Comparison of ENCODE assay signal across 8 mouse cellular contexts in the genomic region with DNA sequence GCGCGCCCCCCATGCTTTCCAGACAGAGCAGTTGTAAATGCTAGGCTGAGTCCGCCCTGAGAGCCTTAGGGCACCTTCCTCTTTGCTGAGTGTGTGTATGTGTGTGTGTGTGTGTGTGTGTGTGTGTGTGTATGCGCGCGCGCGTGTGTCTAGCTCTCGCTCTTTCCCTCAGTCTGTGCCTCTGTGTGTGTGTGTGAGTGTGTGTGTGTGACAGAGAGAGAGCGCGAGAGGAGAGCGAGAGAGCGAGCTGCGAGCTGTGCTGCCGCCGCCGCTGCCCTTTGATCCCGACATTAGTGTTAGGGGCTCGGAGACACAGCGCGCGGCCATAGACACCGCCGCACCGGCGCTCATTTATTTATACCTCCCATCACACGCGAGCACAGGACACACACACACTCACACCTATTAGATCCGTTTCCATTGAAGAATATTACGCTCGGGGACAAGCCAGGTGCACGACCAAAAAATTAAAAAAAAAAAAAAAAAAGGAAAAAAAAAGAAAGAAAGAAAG. TPM values are rescaled to one million over a fixed set of nuclear protein-coding genes. Genes with fewer than 3 reads are reported as not detected.
DNase-seq lines count a peak whose midpoint lies in the region; ATAC-seq and TF ChIP-seq lines count a peak whose summit lies in the region.

A gene (plus strand): TSS at position 461 of the 511 bp plus-strand sequence.

- H3K27me3 ChIP-seq in forebrain, embryonic 13.5 days = no peaks in the 10 kb centered on the region
- H3K27me3 ChIP-seq in heart, postnatal 0 days (ENCODE audit: control insufficient read depth, insufficient read depth, low read length) = no peaks in the 10 kb centered on the region
- H3K27me3 ChIP-seq in liver, embryonic 16.5 days (ENCODE audit: control insufficient read depth, insufficient read depth, low read depth, low read length) = peaks cover 44% of the 10 kb centered on the region
- no peaks in the 10 kb centered on the region for H3K27me3 ChIP-seq in neural tube, embryonic 12.5 days (replicated peaks)
- H3K27me3 ChIP-seq in stomach, embryonic 16.5 days (ENCODE audit: control insufficient read depth, insufficient read depth, low read length) = no peaks in the 10 kb centered on the region

- H3K9me3 ChIP-seq in forebrain, embryonic 13.5 days (replicated peaks) = no peaks in the 10 kb centered on the region
- no peaks in the 10 kb centered on the region for H3K9me3 ChIP-seq in heart, postnatal 0 days (replicated peaks; ENCODE audit: control insufficient read depth, low read length)
- H3K9me3 ChIP-seq in liver, embryonic 16.5 days (replicated peaks; ENCODE audit: control insufficient read depth, low read length) = no peaks in the 10 kb centered on the region
- no peaks in the 10 kb centered on the region; the same call in 1 of the 2 replicates for H3K9me3 ChIP-seq in neural tube, embryonic 12.5 days
- no peaks in the 10 kb centered on the region for H3K9me3 ChIP-seq in stomach, embryonic 16.5 days (replicated peaks; ENCODE audit: control insufficient read depth, low read length)

- TF ChIP-seq EP300 in heart, postnatal 0 days (IDR thresholded peaks at IDR 0.05; ENCODE audit: low read depth) = 0 out of 2 replicates have a peak, but pooled peaks have one; percentile 28

- peak within 1 kb of the TSS; percentile 98 for H3K9ac ChIP-seq in forebrain, embryonic 13.5 days
- peak within 1 kb of the TSS; percentile 93 for H3K9ac ChIP-seq in heart, postnatal 0 days (replicated peaks; ENCODE audit: low read depth, low read length)
- H3K9ac ChIP-seq in liver, embryonic 16.5 days (ENCODE audit: low read depth, low read length) = peak within 1 kb of the TSS; percentile 71
- H3K9ac ChIP-seq in neural tube, embryonic 12.5 days = peak within 1 kb of the TSS; percentile 99
- peak within 1 kb of the TSS; percentile 100 for H3K9ac ChIP-seq in stomach, embryonic 16.5 days (ENCODE audit: low read length)

- 1% methylated on average over 32 of the region's 32 CpGs for WGBS in forebrain, embryonic 13.5 days
- WGBS in heart, postnatal 0 days = 1% methylated on average over 32 of the region's 32 CpGs
- WGBS in liver, embryonic 16.5 days (ENCODE audit: insufficient replicate concordance) = under 1% methylated on average over 32 of the region's 32 CpGs
- WGBS in neural tube, embryonic 12.5 days = under 1% methylated on average over 32 of the region's 32 CpGs
- WGBS in stomach, embryonic 16.5 days = 0% methylated on average over 32 of the region's 32 CpGs

- peak; percentile 69 for DNase-seq in brain, embryonic 18.5 days (ENCODE audit: low read depth, low spot score)
- DNase-seq in heart, postnatal 0 days (ENCODE audit: low spot score) = peak; percentile 80
- DNase-seq in kidney, postnatal 36 days = peak; percentile 82 to 87

- peak within 1 kb of the TSS; percentile 84 for H3K4me2 ChIP-seq in forebrain, embryonic 13.5 days
- peak within 1 kb of the TSS; percentile 69 for H3K4me2 ChIP-seq in heart, postnatal 0 days (ENCODE audit: low read depth, low read length)
- H3K4me2 ChIP-seq in liver, embryonic 16.5 days (ENCODE audit: low read depth, low read length) = peak within 1 kb of the TSS; percentile 68
- H3K4me2 ChIP-seq in neural tube, embryonic 12.5 days (replicated peaks) = peak within 1 kb of the TSS; percentile 87
- peak within 1 kb of the TSS; percentile 63 for H3K4me2 ChIP-seq in stomach, embryonic 16.5 days (ENCODE audit: low read depth, low read length)

- H3K4me1 ChIP-seq in forebrain, embryonic 13.5 days = peaks cover 25% of the 10 kb centered on the region
- peaks cover 15% of the 10 kb centered on the region for H3K4me1 ChIP-seq in heart, postnatal 0 days (ENCODE audit: control insufficient read depth, insufficient read depth)
- no peaks in the 10 kb centered on the region; the same call in 1 of the 2 replicates for H3K4me1 ChIP-seq in liver, embryonic 16.5 days (ENCODE audit: control insufficient read depth, low read depth, low read length)
- peaks cover 20% of the 10 kb centered on the region for H3K4me1 ChIP-seq in neural tube, embryonic 12.5 days
- peaks cover 20% of the 10 kb centered on the region for H3K4me1 ChIP-seq in stomach, embryonic 16.5 days (ENCODE audit: control insufficient read depth, insufficient read depth, low read length)

- peak; percentile 60 for ATAC-seq in CD4-positive, CD25-positive, alpha-beta regulatory T cell, adult 4 months
- ATAC-seq in forebrain, embryonic 13.5 days = peak; percentile 73
- peak; percentile 26 for ATAC-seq in heart, postnatal 0 days (ENCODE audit: insufficient read depth, low read depth)
- peak; percentile 60 for ATAC-seq in liver, embryonic 16.5 days (ENCODE audit: low read depth)
- peak; percentile 52 for ATAC-seq in neural tube, embryonic 12.5 days (ENCODE audit: low FRiP score, low read depth)
- peak; percentile 59 for ATAC-seq in stomach, embryonic 16.5 days (ENCODE audit: insufficient read depth, low FRiP score)

- no peak for TF ChIP-seq CTCF in heart, postnatal 0 days (IDR thresholded peaks at IDR 0.05; ENCODE audit: low read depth)

- peak within 1 kb of the TSS; percentile 98 for H3K27ac ChIP-seq in forebrain, embryonic 13.5 days
- peak within 1 kb of the TSS; percentile 100 for H3K27ac ChIP-seq in heart, postnatal 0 days (ENCODE audit: low read depth)
- peak within 1 kb of the TSS; percentile 84 for H3K27ac ChIP-seq in liver, embryonic 16.5 days (ENCODE audit: low read length)
- H3K27ac ChIP-seq in neural tube, embryonic 12.5 days = peak within 1 kb of the TSS; percentile 99
- peak within 1 kb of the TSS; percentile 100 for H3K27ac ChIP-seq in stomach, embryonic 16.5 days (ENCODE audit: low read length)

- no peaks in the 10 kb centered on the region for H3K36me3 ChIP-seq in forebrain, embryonic 13.5 days (ENCODE audit: poor library complexity, severe bottlenecking)
- H3K36me3 ChIP-seq in heart, postnatal 0 days (replicated peaks; ENCODE audit: control insufficient read depth, insufficient read depth, low read length) = no peaks in the 10 kb centered on the region
- no peaks in the 10 kb centered on the region for H3K36me3 ChIP-seq in liver, embryonic 16.5 days (ENCODE audit: control insufficient read depth, insufficient read depth)
- H3K36me3 ChIP-seq in neural tube, embryonic 12.5 days = no peaks in the 10 kb centered on the region
- H3K36me3 ChIP-seq in stomach, embryonic 16.5 days (ENCODE audit: control insufficient read depth, insufficient read depth, low read length) = no peaks in the 10 kb centered on the region

- H3K4me3 ChIP-seq in forebrain, embryonic 13.5 days = peak within 1 kb of the TSS; percentile 93
- peak within 1 kb of the TSS; percentile 89 for H3K4me3 ChIP-seq in heart, postnatal 0 days (ENCODE audit: low read depth, low read length)
- peak within 1 kb of the TSS; percentile 67 for H3K4me3 ChIP-seq in liver, embryonic 16.5 days (ENCODE audit: low read depth, low read length)
- peak within 1 kb of the TSS; percentile 96 for H3K4me3 ChIP-seq in neural tube, embryonic 12.5 days
- peak within 1 kb of the TSS; percentile 63 for H3K4me3 ChIP-seq in stomach, embryonic 16.5 days (replicated peaks; ENCODE audit: low read length)

RNA-seq across cellular contexts. Expression of the gene that starts here (rescaled TPM):
- 1 to 10 TPM; 4.5 to 6.7 TPM for polyA plus RNA-seq in CD4-positive, CD25-positive, alpha-beta regulatory T cell, adult 4 months (2017; shearing (Covaris generic))
- polyA plus RNA-seq in forebrain, embryonic 13.5 days (2015; fragmentation: Nextera tagmentation; extraction: Ambion mirVana) = 10.2 and 10.3 TPM in 2 replicates
- 22.7 and 25.2 TPM in 2 replicates for total RNA-seq in heart, postnatal 0 days (2014; rRNA removed; ENCODE audit: low replicate concordance)
- polyA plus RNA-seq in heart, postnatal 0 days (2015; fragmentation: Nextera tagmentation; extraction: Ambion mirVana) = 4.2 and 4.8 TPM in 2 replicates
- 0.65 and 0.66 TPM in 2 replicates for polyA plus RNA-seq in liver, embryonic 16.5 days (2015; fragmentation: Nextera tagmentation; extraction: Ambion mirVana)
- 11.4 TPM in 2 replicates for polyA plus RNA-seq in neural tube, embryonic 12.5 days (2016; fragmentation: Nextera tagmentation; extraction: Ambion mirVana)
- 7.6 and 7.8 TPM in 2 replicates for polyA plus RNA-seq in stomach, embryonic 16.5 days (2015; fragmentation: Nextera tagmentation; extraction: Ambion mirVana)

Comparison
In these comparisons a context has a peak if more than half of its experiments do, and no peak if none do; other contexts are left out.
1. Peak in every context shown above with its lines: DNase-seq, ATAC-seq, H3K4me3 ChIP-seq and H3K27ac ChIP-seq.
2. Peak in ATAC-seq, H3K4me3 ChIP-seq, H3K27ac ChIP-seq, H3K9ac ChIP-seq and H3K4me2 ChIP-seq in liver, embryonic 16.5 days; RNA of the gene not detected or under 1 TPM.